Mouse (Mus musculus) lung, postnatal 25 days (tissue): Measurements from ENCODE around the gene Trim69.

ENCODE experiments used
- DNase-seq: peaks from one replicate; pipeline ENCODE4 v3.0.0; 2022; ENCODE audit warnings: low spot score

Trim69 gene

DNA sequence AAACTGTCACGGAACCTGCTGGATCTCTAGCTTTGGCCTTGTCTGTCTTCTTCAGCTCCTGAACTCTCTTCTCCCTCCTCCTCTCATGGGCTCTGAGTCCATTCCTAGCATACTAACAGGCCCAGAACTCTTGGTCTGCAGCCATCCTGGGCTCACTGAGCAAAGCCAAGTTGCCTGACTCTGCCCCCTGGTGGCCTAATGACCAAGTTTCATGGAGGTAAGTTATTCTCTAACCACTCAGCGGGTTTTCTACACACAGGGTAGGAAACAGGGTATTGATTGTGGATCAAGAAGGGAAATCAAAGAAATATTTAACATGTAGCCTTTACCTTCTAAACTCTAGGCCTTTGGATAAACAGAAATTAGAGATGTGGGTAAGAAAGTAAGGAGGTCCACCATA lies at the start of gene Trim69:
Gene Trim69 (plus strand): TSS at position 21 of the 400 bp plus-strand sequence.
- DNase-seq, result peak; percentile 87

GRCm38 (mm10) chr2:122116888-122117287 lies 43.6 kb upstream of the Trim69 start:
- no peak for DNase-seq

- peak; percentile 98 for DNase-seq
Observed at GRCm38 (mm10) chr2:122117961-122118958, 42.2 kb upstream of the Trim69 start, which contains the start of gene Spg11. Gene Spg11 (minus strand): TSS chr2:122118386.

GRCm38 (mm10) chr2:122125680-122126572 lies 34.6 kb upstream of the Trim69 start:
- no peak for DNase-seq

- no peak for DNase-seq
Observed at GRCm38 (mm10) chr2:122126765-122127347, 33.6 kb upstream of the Trim69 start.

DNA sequence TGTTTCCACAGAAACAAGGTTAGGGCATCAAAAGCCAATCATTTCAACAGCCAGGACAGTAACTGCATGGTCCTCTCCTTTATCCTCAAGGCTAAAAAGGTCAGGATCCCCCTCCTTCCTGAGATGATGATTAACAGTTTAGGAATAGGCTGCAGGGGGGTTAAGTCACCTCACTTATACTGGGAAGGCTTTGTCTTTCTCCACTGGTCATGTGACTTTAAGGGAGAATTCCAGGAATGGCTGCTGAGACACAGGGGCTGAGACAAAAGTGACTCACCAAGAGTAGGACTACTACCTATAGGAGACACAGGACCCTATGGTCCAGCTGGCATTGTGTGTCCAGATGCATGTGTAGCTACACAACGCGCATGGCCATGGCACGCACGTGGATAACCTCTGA lies 32.9 kb upstream of the Trim69 start:
- DNase-seq, result no peak

DNA sequence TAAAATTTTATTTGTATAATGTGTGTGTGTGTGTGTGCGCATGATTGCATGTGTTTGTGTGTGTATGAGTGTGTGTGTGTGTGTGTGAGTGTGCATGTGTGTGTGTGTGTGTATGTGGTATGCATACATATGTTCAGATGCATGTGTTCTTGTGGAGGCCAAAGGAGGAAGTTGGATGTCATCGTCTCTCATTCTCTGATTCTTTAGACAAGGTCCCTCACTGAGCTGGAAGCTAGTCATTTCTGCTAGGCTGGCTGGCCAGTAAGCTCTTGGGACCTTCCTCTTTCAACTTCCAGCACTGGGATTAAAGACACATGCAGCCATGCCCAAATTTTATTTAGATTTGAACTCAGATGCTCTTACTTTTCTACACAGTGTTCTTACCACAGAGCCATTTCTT lies 28.4 kb upstream of the Trim69 start:
- no peak for DNase-seq

GRCm38 (mm10) chr2:122132618-122133017 lies 27.9 kb upstream of the Trim69 start:
- no peak for DNase-seq

DNA sequence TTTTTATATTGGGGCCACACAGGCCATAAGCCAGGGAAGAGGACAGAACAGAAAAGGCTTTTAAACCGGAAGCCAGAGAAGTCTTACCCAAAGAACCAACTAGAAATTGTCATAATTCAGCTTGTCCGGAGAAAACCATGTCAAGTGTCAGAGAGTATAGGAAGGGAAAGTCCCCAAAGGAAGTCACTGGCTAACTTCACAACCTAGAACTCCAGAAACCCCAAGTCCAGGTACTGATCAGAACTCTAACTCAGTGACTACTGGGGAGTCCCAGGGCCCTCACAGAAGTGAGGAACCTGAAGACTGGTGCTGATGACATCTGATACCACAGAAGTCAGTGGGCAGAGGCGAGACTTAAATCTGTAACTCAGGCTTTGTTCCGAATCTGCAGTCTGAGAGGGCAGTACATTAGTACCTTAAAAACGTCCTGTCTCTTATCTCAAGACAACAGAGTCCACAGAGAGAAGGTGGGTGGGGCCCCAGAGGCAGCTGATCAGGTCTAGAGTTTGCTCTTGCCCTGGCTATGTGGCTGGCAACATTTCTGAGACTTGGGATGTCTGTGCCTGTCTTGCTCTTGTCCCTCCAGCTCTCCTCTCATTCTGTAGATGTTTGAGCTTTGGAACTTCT lies 22.5 kb upstream of the Trim69 start:
- no peak for DNase-seq

DNA sequence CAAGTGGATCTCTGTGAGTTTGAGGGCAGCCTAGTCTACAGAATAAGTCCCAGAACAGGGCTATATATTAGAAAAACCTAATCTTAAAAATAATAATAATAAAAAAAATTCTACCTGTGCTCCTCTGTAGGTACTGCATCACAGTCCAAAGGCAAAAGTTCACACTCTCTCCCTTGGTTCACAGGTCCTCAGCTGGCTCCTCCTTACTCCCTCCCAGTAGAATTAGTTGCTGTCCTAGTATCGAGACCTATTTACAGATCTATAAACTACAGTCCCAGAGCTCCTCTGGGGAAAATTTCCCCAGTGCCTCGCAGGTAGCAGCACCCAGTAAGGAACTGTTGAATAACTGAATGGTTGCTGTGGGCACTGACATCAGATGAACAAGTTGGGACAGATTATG lies 19.7 kb upstream of the Trim69 start:
- DNase-seq, result no peak

DNA sequence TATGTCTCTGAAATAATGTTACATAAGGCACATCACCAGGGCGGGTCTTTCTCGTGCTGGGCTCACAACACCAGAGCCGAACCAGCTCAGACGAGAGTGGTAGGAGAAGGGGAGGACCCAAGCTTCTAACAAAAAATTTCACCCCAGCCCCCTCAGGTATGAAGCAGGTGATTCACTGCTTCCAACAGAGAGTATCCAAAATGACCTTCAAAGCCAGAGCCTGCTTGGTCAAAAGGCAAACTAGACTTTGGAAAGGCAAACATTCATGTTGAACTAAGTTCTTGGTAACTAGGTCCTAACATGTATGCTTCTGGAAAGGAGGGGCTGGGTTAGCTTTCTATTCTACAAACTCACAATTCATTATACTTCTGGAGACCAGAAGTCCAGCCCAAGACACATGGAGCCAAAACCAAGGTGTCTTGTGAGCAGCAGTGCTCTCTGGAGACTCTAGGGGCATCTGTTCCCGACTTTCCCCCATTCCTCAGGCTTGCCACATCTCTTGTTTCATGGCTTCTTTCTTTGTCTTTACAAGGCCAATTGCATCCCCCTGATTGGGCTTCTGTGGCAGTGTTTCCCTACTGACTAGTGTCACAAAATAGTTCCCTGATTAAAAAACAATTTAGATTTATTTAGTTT lies 19.1 kb upstream of the Trim69 start:
- no peak for DNase-seq

- no peak for DNase-seq
Observed at GRCm38 (mm10) chr2:122143111-122143510, 17.4 kb upstream of the Trim69 start.

GRCm38 (mm10) chr2:122145756-122146155 lies 14.7 kb upstream of the Trim69 start:
- DNase-seq, result no peak

DNA sequence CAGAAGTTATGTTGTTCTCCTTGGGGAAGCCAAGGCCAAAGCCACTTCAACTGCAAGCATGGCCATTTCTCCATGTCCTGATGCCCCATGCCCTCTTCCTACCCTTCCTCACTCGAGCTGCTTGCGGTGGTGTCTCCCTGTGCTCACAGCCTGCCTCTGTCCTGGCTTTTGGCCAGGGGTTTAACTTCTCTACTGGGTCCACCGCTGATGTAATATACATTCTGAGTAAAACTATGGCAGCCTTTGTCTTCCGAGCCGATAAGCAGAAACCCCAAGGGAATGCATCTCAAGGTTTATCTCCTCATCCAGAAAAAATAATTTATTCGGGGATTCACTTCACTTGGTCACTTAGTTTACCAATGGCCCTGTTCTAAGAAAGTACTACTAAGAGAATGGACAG lies 13.8 kb upstream of the Trim69 start:
- DNase-seq, result no peak

DNA sequence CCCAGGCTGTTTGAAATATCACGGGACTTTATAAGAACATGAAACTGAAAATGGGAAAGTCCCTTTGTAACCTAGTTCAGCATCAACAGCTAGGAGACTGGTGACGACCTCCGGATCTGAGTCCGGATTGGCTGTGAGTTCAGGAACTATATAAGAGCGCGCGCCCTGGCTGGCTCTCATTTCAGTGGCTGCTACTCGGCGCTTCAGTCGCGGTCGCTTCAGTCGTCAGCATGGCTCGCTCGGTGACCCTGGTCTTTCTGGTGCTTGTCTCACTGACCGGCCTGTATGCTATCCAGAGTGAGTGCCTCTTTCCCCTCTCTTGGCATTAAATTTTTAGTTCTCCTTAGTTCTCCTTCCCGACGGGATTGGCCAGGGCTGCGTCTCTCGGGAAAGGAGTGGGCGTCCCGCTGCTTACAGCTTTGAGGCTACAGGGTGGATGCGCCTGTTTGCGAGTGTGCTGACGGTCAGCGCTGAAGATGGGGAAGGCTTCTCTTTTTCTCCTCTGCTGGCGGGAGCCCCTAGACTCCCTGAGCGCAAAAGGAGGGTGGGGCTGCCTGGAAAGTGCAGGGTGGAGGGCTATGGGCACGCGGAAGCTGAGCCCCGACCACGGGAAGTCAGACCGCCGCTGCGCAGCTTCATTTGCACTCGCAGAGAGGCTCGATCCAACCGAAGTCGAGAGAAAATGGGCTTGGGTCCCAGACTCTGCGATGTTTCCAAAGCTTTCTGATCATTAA lies 12.8 kb upstream of the Trim69 start, which contains the start of gene B2m:
Gene B2m (plus strand): TSS at position 179 of the 734 bp plus-strand sequence.
- peak; percentile 97 for DNase-seq

DNA sequence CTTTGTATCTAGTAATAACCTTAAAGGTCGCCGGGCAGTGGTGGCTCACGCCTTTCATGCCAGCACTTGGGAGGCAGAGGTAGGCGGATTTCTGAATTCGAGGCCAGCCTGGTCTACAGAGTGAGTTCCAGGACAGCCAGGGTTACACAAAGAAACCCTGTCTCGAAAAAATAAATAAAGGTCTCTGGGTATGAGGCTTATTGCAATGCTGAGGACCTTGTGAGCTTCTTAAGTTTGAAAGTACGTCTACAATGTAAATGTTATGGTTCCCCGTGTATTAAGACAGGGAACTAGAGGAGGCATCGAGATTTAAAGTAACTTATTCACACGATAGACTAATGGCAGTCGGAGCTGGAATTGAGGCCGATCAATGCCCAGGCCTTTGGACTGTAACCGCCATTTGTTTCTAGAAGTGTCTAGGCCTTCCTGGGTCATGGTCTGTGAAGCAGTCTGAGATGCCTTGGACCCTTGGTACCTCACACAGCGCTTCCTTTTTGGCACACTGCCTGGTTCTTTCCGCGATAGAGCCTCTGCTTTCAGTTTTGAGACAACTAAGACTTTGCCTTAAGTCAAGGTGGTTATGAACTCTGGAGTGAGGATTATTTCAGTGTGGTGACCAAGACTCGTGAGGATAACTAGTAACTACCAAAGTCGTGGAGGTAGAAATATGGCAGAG lies 12.1 kb upstream of the Trim69 start:
- peak; percentile 89 for DNase-seq

DNA sequence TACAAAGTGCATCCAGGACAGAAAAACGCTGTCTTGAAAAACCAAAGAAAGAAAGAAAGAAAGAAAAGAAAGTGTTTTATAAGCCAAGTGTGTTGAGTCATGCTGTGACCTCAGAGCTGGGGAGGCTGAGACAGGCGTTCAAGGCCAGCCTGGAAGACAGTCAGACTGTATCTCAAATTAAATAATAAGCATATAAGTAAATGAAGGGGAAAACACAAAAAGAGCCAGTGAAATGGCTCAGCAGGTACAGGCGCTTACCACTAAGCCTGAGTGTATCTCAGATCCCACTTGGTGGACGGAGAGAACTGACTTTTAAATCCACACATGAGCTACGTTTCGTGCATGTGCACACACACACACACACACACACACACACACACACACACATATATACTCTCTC lies 11.2 kb upstream of the Trim69 start:
- DNase-seq, result no peak

GRCm38 (mm10) chr2:122149716-122150115 lies 10.8 kb upstream of the Trim69 start:
- DNase-seq, result no peak

DNA sequence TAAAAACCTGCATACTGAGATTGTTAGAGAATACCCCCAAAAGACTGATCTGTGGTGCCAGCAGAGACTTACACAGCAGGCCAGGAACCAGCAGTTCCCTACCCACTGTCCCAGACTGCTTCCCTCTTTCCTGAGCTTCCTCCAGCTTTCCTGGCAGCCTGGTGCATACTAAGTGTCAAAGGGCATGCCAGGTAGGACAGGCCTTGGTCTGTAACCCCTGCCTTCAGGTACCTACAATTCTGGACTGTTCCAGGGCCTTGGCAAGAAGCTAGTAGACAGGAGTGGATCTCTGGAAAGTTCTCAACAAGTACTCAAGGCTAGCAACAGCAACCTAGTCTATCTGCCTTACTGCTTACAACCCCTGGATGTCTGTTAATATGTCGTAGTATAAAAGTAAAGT lies 9.3 kb upstream of the Trim69 start:
- no peak for DNase-seq

GRCm38 (mm10) chr2:122152850-122153249 lies 7.7 kb upstream of the Trim69 start:
- no peak for DNase-seq
